Mouse (Mus musculus) gastrocnemius, adult 18-20 months (tissue): ENCODE measurements around the gene Kdf1. TPM values are rescaled to one million over a fixed set of nuclear protein-coding genes. Genes with fewer than 3 reads are reported as not detected.
A peak's percentile ranks its signal among the peaks of the same experiment; 100 is the strongest.

Source experiments
- DNase-seq: peaks from one replicate; pipeline ENCODE4 v3.0.0; 2021; ENCODE audit warnings: low spot score
- long read RNA-seq, 2 experiments: library from polyadenylated mRNA; stranded (forward); transcript quantifications; one replicate each; pipeline ENCODE4 v2.0.0; 2021
- total RNA-seq, 2 experiments: library from RNA; stranded (reverse); gene quantifications; 2 replicates each; pipeline ENCODE4 v1.2.3; 2021

The Kdf1 gene
- total RNA-seq: not detected
- long read RNA-seq, experiment 1: 0 reads
- long read RNA-seq, experiment 2: 0 reads

DNA sequence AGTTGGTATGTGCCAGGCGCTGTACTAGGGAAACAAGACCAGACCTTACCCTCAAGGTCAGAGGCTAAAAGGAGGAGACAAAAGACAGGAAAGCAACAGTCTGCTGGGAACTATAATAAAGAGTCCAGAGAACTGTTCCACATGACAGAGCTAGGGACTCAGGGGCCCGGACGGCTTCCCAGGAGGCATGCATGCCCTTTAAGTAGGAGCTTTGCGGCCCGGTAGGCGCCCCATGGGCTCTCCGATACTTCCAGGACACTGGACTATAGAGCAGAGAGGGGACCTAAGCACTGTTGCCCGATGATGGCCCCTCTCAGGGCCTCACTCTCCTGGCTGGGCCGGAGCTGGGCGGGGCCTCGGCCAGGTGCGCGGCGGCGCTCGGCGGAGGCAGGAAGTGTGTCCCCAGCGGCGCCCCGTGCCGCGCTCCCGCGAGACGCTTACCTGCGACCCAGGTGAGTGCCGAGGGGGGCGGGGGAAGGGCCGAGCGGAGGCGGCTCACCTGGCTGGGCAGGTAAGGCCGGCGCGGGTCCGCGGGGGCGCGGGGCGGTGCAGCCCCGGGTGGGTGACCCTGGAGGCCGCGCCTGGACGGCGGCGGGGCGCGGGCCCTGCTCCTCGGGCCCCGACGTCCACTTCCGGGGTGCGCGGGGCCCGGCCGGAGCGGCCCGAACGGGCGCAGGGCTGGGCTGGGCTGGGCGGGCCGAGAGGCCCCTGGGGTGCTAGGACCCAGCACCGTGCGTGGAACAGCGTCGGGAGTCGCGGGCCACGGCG, at the start of gene Kdf1:
Gene Kdf1, plus strand, starts transcription at position 363 of the 768 bp plus-strand sequence.
- no peak for DNase-seq

DNA sequence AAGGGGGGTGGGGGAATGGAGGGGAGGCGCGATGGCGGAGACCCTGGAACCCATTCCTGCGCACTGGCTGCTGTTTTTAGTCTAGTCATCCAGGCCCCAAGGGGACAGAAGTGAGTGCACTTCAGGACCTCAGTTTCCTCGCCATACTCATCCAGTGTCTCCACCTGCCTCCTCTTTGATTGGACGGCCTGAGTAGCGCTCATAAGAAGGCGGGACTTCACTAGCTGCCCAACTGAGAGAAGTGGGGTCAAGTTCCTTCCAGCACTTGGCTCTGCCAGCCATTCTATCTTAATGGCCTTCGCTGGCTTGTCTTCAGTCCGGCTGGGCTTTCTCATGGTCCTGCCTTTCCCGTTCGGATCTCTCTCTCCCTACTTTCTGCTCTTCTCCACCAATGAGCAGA, 49.6 kb upstream of the Kdf1 start:
- DNase-seq: peak; percentile 66

DNA sequence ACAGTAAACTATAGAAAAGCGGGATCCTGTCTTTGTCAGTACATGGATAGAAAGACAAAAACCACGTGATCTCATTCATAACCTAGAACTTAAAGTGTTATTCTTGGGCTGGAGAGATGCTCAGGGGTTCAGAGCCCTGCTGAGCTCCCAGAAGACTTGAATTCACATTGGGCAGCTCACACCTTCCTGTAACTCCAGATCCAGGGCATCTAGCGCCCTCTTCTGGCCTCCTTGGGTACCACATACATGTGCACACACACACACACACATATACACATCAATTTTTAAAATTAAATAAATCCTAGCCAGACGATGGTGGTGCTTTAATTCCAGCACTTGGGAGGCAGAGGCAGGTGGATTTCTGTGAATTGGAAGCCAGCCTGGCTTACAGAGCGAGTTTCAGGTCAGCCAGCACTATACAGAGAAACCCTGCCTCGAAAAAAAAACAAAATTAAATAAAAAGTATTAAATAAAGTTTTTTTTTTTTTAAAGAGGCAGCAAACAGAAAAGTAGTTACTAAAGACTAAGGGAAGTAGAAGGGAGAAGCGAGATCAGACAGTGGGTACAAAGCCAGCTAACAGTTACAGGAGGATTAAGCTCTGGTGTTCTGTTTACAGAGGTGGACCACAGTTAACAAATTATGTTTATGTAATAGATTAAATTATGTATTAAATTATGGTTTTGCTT, 47.5 kb upstream of the Kdf1 start:
- no peak for DNase-seq

DNA sequence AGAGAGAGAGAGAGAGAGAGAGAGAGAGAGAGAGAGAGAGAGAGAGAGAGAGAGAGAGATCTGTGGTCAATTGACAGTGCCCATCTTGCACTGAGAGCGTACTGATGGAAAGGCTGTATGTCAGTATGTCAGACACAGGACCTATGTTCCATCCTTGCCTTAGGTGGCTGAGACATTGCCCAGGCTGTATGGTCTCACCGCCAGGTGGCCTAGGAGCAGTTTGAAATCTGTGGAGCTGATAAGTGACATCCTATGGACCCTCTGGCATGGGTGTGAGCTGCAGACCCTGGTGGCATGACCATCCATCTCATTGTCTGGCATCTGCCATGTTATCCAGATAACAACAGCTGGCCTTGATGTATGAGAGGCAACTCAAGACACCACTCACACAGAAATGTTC, 44.9 kb upstream of the Kdf1 start:
- DNase-seq: no peak

DNA sequence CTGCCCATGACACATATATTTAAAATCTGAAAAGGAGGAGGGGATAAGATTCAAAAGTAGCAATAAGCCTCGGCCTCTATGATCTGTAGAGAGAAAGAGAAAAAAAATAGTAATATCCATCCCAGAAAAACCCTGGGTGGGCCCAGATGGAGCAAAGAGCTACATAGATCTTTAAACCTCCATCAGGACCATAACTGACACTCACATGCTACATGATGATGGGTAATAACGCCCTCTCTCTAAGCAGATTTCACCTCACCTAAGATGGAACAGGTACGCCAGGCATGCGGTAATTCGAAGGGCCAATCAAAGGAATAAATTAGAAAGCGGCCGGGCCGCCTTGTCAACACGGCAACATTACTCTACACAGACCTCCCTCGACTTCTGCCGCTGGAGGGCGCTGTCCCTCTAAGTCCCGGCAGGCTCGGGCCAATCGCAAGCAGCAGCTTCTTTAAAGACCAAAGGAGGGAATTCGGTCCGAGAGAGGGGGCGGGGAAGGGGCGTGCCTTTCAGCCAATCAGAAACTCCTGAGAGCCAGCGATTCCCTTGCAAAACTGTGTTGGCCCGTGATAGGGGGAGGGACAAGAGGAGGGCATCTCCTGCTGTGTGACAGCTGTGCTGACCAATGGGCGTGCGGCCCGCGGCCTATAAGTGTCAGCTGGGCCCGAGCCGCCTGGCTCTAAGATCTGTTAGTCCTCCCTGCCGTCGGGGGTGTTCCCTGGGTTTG, 39.1 kb upstream of the Kdf1 start, which contains the start of gene Tent5b:
Gene Tent5b, plus strand, starts transcription at position 675 of the 727 bp plus-strand sequence.
- DNase-seq: peak; percentile 100

DNA sequence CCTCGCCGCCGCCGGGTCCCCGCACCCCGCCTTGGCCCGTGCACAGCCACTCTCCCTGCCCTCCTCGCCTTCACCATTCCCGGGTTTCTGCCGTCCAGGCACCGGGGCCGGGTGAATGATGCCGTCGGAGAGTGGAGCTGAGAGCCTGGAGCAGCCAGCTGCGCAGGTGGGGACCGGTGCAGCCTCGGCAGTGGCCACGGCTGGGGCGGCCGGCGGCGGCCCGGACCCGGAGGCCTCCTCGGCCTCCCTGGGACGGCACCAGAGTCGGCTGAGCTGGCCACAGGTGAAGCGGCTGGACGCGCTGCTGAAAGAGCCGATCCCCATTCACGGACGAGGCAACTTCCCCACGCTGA, 38.6 kb upstream of the Kdf1 start:
- DNase-seq: no peak

DNA sequence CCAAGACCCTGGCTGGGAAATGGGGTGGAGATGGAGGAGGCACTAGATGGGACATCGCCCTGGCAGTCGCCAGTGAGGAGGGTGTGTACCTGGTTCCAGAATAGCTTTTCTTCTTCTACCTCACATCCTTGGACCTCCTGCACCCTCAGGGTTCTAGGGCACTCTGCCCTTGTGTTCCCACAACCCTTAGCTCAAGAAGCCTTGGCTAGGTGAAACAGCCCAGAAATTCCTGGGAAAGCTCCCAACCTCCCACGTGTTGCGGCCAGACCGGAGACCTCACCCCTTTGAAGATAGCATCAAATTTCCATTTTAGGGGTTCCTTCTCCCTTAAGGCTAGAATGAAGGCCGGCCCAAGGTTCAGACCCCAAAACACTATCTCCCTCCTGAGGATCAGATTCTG, 38.0 kb upstream of the Kdf1 start:
- DNase-seq: no peak

DNA sequence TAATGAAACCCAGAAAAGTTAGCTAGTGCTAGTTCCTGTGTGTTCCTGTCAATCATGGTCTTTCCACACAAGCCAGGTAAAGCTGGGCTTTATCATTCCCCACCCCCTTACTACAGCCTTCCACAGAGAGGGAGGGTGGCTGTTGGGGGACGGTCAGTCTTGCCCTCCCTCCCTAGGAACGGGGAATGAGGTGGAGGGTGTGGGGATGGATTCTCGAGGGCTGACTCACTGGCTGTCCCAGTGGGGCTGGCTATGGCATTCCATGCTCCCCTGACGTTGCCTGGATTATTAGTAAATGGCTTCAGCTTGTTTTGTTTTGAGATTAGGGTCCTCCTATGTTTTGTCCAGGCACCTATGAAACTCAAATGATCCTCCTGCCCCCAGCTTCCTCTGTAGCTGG, 37.3 kb upstream of the Kdf1 start:
- peak; percentile 57 for DNase-seq

DNA sequence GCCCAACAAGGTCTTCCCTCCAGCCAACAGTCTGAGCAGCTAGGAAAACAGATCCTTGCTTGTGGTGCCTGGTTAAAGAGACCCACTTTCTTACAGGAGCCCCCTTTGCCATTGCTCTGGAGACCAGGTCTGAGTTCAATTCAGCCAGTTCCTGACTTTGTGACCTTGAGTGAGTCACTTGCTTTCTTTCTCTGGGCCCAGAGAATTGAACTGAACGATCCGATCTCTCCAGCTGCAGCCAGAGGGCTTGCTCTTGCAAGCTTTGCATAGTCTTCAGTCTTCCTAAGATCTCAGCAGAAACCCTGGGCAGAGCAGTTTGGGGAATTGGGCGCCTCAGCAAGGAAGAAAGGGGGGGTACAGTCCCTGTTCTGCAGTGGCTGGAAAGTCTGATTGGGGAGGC, 36.3 kb upstream of the Kdf1 start:
- no peak for DNase-seq

DNA sequence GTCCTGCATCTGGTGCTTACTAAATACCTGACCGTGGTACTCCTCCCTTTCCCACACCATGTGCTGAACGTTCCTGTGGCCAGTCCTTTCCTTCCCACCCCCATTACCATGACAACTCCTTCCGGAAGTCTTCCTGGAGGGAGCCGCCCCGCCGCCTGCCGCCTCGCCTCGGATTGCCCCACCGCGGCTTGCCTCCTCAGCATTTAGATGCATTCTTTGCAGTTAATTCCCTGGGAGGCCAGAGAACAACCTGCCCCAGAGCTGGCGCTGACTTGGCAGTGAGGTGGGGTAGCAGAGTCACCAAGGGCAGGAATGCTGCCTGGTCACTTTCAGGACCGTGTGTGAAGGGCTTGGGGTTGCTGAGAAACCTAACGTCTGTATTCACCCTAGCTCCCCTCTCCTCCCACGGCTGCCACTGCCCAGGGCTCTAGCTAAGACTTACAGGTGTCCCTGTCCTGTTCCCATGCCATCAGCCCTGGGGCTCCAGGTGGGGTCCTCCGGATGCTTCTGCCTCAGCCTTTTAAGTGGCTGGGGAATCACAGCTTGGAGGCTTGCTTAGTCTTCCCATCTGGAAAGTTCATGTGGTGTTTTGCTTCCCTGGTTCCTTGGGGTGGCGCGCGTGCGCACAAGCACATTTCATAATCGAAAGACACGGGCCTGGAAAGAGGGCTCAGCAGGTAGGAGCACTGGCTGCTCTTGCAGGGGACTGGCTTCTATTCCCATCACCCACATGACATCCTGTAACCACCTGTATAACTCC, 34.3 kb upstream of the Kdf1 start:
- DNase-seq: peak; percentile 46

DNA sequence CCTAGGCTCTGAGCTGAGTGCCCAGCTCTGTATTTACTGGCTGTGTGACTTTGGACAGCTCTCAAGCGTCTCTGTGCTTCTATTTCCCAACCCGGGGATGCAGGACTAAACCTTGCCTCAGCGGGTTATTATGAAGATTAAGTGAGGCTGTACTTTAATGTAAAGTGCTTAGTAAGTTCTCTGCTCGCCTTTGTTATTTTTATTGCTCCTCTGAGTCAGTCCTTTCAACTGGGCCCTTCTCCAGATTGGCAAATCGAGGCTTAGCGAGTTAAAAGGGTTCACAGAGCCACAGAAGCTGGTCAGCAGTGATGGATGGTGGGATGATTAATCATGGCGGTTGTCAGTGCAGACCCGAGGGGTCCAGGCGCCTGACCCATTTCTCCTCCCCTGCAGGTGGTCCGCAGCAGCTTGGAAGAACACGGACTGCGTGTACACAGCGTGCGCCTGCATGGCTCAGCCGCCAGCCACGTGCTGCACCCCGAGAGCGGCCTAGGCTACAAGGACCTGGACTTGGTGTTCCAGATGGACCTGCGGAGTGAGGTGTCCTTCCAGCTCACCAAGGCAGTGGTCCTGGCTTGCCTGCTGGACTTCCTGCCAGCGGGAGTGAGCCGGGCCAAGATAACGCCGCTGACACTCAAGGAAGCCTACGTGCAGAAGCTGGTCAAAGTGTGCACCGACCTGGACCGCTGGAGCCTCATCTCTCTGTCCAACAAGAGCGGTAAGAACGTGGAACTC, 32.9 kb upstream of the Kdf1 start:
- DNase-seq: no peak

DNA sequence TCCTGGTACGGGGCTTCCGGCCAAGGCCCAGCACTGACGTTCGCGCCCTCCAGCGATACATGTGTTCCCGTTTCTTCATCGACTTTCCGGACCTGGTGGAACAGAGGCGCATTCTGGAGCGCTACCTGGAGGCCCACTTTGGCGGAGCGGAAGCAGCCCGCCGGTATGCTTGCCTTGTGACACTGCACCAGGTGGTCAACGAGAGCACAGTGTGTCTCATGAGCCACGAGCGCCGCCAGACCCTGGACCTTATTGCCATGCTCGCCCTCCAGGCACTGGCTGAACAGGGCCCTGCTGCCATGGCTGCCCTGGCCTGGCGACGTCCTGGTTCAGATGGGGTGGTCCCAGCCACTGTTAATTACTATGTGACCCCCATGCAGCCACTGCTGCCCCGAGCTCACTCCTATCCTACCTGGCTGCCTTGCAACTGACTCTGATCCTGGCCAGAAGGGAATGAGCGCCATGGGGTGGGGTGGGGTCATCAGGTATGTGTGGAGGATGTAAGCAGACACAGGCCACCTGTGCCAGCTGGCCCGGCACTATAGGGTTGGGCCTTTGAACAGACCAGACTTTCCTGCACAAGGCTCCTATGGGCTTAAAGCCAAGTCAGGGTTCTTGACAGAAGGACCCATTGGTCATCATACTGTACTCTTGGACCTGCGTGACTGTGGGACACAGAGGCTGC, 31.9 kb upstream of the Kdf1 start:
- DNase-seq: no peak

DNA sequence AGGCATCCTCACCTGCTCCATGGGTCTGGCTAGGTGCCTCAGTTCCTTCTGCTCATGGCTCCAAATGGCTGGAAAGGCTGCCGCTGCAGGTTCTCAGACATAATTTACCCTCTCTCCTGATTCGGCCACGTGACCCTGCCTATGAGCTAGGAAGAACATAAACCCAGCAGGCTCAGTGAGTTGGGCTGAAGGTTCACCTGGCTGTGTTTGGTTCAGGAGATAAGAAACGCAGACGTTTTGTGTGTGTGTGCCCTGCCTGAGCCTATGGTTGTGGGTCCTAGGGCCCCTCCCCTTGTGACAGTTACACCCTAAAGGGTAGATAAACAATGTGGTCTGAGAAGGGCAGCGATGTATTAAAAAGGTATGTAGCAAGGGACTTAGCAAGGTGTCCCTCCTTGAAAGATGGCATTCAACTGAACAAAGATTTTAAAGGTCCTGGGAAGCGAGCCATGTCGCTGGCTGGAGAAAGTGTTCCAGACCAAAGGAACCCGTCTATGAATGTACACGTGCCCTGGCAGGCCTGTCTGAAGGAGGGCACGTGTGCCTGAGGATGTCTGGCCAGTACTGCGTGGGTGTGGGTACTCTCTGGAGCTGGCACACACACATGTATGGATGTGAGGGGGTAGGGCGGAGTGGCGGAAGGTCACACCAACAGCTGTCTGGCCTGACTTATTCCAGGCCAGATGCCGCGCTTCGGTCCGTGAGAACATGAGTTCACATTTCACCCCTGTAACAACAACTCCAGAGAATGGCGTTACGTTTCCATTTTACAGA, 30.0 kb upstream of the Kdf1 start:
- no peak for DNase-seq

DNA sequence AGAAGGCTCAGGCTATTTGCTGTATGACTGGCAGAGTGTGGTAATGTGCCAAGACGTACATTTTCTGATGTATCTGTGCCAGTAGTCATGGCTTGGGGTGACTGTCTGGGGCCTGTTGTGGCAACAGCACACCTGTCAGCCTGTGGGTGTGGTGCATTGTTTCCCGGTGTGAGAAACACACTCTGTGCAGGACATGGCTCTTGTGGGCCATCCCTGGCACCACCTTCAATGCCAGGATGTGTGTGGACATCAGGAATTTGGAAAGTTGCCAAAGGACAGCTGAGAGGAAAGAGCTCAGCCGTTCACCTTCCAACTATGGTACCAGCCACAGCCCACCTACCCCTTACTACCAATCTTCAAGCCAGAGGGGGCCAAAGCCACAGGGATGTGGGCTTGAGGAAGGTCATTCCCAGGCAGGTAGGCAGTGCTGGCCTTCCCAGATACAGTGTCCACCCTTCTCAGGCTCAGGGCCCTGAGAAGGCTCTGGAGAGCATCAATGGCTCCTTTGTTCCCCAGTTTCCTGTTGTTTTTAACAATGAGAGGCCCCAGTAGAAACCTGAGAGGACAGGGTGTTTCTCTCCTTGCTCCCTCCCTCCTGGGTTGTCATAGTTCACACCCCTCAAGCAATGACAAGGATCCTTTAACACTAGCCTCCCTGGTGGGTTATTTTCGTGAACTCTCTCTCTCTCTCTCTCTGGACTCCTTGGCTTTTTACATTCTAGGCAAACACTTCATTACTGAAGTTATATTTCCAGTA, 29.1 kb upstream of the Kdf1 start:
- DNase-seq: no peak

DNA sequence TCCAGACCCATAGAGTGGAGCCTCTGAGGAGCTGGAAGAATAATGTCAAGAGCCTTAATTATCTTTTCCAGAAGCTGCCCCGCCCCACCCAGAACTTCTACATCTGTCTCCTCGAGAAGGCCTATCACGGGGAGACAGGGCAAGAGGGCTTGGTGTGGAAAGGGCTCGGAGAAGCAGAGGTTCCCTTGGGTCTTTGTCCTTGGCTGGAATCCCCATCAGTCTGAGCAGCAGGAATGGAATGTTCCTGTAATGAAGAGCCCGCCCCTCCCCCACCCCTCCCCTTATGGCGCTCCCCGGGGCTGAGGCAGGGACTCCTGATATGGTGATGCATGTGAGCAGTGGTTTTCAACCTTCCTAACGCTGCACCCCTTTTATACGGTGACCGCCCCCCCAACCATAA, 27.0 kb upstream of the Kdf1 start:
- peak; percentile 85 for DNase-seq

DNA sequence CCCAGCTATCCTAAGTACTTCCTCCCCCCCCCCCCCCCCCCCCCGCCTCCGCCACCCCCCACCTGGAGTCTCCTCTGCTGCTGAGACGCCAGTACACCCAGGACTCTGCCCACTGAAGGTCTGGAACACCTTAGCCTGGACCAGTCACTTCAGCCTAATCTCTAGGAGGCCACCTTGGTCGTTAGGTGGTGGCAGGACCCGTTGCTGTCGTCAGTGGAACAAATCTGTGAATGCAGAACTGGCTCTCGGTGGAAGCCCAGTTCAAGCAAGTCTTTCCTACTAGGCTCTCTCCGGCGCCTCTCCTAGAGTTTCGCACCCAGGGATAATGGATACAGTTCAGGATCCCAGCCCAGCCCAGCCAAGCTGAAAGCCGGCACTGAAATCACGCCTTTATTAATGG, 24.9 kb upstream of the Kdf1 start:
- DNase-seq: no peak

DNA sequence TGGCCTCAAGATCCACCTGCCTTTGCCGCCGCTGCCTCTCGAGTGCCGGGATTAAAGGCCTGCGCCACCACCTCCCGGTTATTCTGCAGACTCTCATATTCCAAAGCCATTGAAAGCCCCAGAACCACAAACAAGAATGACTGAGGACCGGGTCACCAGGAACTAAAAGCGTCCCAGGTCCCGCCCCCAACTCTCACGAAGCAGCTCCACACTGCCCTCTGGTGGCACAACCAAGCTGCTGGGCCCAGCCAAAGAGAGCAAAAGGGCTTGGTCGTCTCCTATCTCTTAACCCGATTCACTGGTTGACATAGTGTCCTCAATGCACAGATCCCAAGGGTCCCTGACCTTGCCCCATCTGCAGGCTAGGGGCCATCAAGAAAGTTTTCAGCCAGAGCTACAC, 24.3 kb upstream of the Kdf1 start:
- DNase-seq: peak; percentile 94

DNA sequence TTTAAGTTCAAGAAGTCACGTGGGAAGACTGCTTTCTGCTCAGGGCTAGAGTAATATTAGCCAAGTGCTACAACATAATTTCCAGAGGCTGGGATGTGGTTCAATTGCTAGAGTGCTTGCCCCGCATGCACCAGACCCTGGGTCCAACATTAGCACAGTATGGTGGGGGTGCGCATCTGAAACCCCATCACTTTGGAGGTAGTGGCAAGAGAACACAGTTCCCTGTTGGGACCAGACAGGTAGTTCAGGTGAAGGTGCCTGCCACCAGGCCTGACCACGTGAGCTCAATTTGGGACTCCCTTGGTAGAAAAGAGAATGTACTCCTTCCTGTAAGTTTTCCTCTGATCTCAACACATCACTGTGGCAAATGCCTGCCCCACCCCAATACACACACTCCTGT, 23.9 kb upstream of the Kdf1 start:
- no peak for DNase-seq

DNA sequence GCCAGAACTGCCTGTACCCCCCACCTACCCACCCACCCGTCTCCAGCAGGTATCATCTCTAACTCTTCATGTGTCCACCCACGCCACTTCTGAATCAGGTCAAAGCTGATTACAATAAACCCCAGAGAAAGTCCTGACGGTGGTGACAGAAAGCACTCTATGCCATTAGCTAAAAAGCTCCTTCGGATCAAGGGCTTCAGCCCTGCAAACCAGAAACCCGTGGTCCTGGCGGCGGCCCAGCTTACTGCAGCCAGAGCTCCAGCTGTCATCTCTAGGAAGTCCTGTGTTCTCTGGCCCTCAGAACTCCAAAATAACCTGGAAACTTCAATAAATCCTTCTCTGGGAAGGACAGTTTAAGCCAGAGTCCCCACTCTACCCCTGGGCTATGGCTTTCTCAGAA, 23.1 kb upstream of the Kdf1 start:
- DNase-seq: no peak
